Mouse (Mus musculus) kidney, adult 8-10 months (tissue): ENCODE data around the gene Zbtb22.
"Not testable (repeated sequence)": the region's sequence is repeated elsewhere in the genome, so short reads cannot be mapped to it uniquely, and the experiment has no call there.

Experiments used
- DNase-seq, 2 experiments: peaks; one replicate each; pipeline ENCODE4 v3.0.0; 2022

Gene Zbtb22

GRCm38 (mm10) chr17:33915671-33916250, at the start of gene Zbtb22, which contains the start of gene Tapbp:
Gene Zbtb22 (plus strand): TSS chr17:33915904.
Gene Tapbp (plus strand): TSS chr17:33915899.
- peak; percentile 98 to 99 for DNase-seq

GRCm38 (mm10) chr17:33873537-33873936, 42.2 kb upstream of the Zbtb22 start, which contains the start of gene Gm7029:
Gene Gm7029 (plus strand): TSS chr17:33873837.
- DNase-seq: not testable (repeated sequence)

- DNase-seq: no peak
Observed at GRCm38 (mm10) chr17:33874411-33874810, 41.3 kb upstream of the Zbtb22 start.

- DNase-seq: not testable (repeated sequence)
Observed at GRCm38 (mm10) chr17:33875797-33876196, 39.9 kb upstream of the Zbtb22 start.

GRCm38 (mm10) chr17:33884320-33884719, 31.4 kb upstream of the Zbtb22 start:
- not testable (repeated sequence) for DNase-seq

- peak in 1 of 2 experiments; percentile 32 for DNase-seq
Observed at GRCm38 (mm10) chr17:33887802-33888201, 27.9 kb upstream of the Zbtb22 start.

GRCm38 (mm10) chr17:33888230-33888629, 27.5 kb upstream of the Zbtb22 start:
- DNase-seq: not testable (repeated sequence)

GRCm38 (mm10) chr17:33889941-33890532, 25.7 kb upstream of the Zbtb22 start:
- not testable (repeated sequence) for DNase-seq

GRCm38 (mm10) chr17:33890533-33891059, 25.1 kb upstream of the Zbtb22 start, which contains the start of gene Kifc1:
Gene Kifc1 (minus strand): TSS chr17:33890661.
- peak; percentile 100 for DNase-seq

GRCm38 (mm10) chr17:33891357-33891756, 24.3 kb upstream of the Zbtb22 start:
- DNase-seq: no peak

GRCm38 (mm10) chr17:33891892-33892291, 23.8 kb upstream of the Zbtb22 start:
- not testable (repeated sequence) for DNase-seq

- no peak for DNase-seq
Observed at GRCm38 (mm10) chr17:33892429-33892828, 23.3 kb upstream of the Zbtb22 start.

GRCm38 (mm10) chr17:33893011-33893410, 22.7 kb upstream of the Zbtb22 start:
- DNase-seq: not testable (repeated sequence)

GRCm38 (mm10) chr17:33897114-33897794, 18.4 kb upstream of the Zbtb22 start:
- peak in 1 of 2 experiments; percentile 43 for DNase-seq

- DNase-seq: not testable (repeated sequence)
Observed at GRCm38 (mm10) chr17:33898193-33898592, 17.5 kb upstream of the Zbtb22 start.

- DNase-seq: no peak
Observed at GRCm38 (mm10) chr17:33899642-33900041, 16.1 kb upstream of the Zbtb22 start.

GRCm38 (mm10) chr17:33900281-33900988, 15.3 kb upstream of the Zbtb22 start:
- no peak for DNase-seq

- no peak for DNase-seq
Observed at GRCm38 (mm10) chr17:33900989-33901314, 14.8 kb upstream of the Zbtb22 start.

GRCm38 (mm10) chr17:33901653-33902052, 14.1 kb upstream of the Zbtb22 start:
- DNase-seq: no peak

GRCm38 (mm10) chr17:33902079-33902478, 13.6 kb upstream of the Zbtb22 start:
- no peak for DNase-seq

- DNase-seq: no peak
Observed at GRCm38 (mm10) chr17:33902491-33902890, 13.2 kb upstream of the Zbtb22 start.

GRCm38 (mm10) chr17:33903911-33904651, 11.6 kb upstream of the Zbtb22 start:
- not testable (repeated sequence) for DNase-seq
